Mouse (Mus musculus) intestine, embryonic 16.5 days (tissue): Measurements from ENCODE around the gene Agbl1. TPM values are rescaled to one million over a fixed set of nuclear protein-coding genes. Genes with fewer than 3 reads are reported as not detected.
"Not testable (repeated sequence)": the region's sequence is repeated elsewhere in the genome, so short reads cannot be mapped to it uniquely, and the experiment has no call there.

Source experiments
- ATAC-seq: fragments of 200-750 bp; cut with Nextera tagmentation; 2 replicates; pipeline ENCODE4 v1.8.0; 2017; ENCODE audit warnings: moderate TSS enrichment, moderate library complexity
- H3K27ac ChIP-seq: fragments of 300-500 bp; sonication (generic); 2 replicates; pipeline ENCODE4 v1.5.1; 2014; ENCODE audit warnings: mild to moderate bottlenecking, low read length
- H3K27me3 ChIP-seq: fragments of 300-500 bp; sonication (generic); replicated peaks from 2 replicates; pipeline ENCODE4 v1.6.1; 2014; ENCODE audit warnings: low read length, control low read depth, mixed read lengths; ENCODE audit not compliant: control insufficient read depth, insufficient read depth
- H3K36me3 ChIP-seq: fragments of 300-500 bp; sonication (generic); 2 replicates; pipeline ENCODE4 v1.6.1; 2014; ENCODE audit warnings: low read length, control low read depth; ENCODE audit not compliant: control insufficient read depth, insufficient read depth
- H3K4me1 ChIP-seq: fragments of 300-500 bp; sonication (generic); 2 replicates; pipeline ENCODE4 v1.6.1; 2014; ENCODE audit warnings: low read length, control low read depth, mixed read lengths; ENCODE audit not compliant: control insufficient read depth, insufficient read depth
- H3K4me2 ChIP-seq: fragments of 300-500 bp; sonication (generic); 2 replicates; pipeline ENCODE4 v1.6.1; 2014; ENCODE audit warnings: low read depth, low read length, control low read depth
- H3K4me3 ChIP-seq: fragments of 300-500 bp; sonication (generic); 2 replicates; pipeline ENCODE4 v1.5.1; 2014; ENCODE audit warnings: mild to moderate bottlenecking, low read length
- H3K9ac ChIP-seq: fragments of 300-500 bp; sonication (generic); 2 replicates; pipeline ENCODE4 v1.6.1; 2014; ENCODE audit warnings: low read depth, low read length
- H3K9me3 ChIP-seq: fragments of 300-500 bp; sonication (generic); 2 replicates; pipeline ENCODE4 v1.6.1; 2016; ENCODE audit warnings: low read length, control low read depth; ENCODE audit not compliant: control insufficient read depth
- WGBS: fragments of 180-500 bp; shearing (Covaris S2); extraction: QIAGEN DNeasy Blood & Tissue Kit; methylation state at CpG from one replicate; pipeline ENCODE4 v1.1.7; 2014; 5-methylcytosine and 5-hydroxymethylcytosine counted together
- polyA plus RNA-seq: library from polyadenylated mRNA; unstranded; fragments of >200 nt; fragmentation: Nextera tagmentation; extraction: Ambion mirVana; gene quantifications from 2 replicates; pipeline ENCODE4 v1.2.1, GENCODE M21; 2015

The Agbl1 gene
- polyA plus RNA-seq, 1 experiment from 2014 or later = not detected

- H3K4me1 ChIP-seq, H3K9ac ChIP-seq, H3K4me2 ChIP-seq, H3K9me3 ChIP-seq, H3K27ac ChIP-seq, H3K27me3 ChIP-seq, H3K36me3 ChIP-seq, H3K4me3 ChIP-seq, ATAC-seq: not testable (repeated sequence)
- 97% methylated on average over 15 of the region's 18 CpGs for WGBS
Measured at GRCm38 (mm10) chr7:76244839-76245238, 15.2 kb downstream of the Agbl1 start.

DNA sequence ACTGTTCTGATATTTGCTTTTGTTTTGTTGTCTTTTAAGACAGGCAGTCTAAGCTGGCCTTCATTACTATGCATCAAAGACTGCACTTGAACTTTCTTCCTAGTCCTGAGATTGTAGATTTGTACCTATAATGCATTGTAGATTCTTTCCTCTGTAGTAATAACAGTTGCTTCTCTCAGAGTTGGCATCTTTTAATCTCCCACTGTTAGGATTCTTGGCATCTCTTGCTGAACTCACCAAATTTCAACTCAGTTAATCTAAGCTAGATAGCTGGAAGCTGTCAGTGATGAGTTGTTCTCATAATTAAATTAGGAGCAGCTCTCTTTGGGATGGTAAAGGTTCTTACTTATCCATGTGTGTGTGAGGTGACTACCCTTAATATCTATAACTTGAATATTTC lies 45.4 kb downstream of the Agbl1 start:
- H3K27ac ChIP-seq = no peak overlapping the region

DNA sequence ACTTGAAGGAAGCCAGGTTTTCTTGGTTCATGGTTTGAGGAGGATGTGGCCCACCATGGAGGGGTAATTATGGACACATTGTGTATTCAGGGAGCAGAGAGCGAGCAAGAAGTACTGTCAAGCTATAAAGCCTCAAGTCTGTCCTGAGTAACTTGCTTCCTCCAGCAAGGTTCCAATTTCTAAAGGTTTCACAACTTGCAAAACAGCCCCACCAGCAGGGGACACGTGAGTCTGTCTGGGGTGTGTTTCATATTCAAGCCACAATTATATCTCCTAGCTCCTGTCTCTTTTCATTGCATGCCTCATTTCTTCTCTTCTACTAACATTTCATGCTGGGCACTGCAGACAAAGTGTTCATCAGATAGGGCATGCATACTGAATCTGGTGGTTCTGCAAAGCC lies 53.1 kb downstream of the Agbl1 start:
- H3K4me2 ChIP-seq = no peak overlapping the region
- ATAC-seq = no peak
- WGBS = 48% methylated on average over 2 of the region's 2 CpGs
- no peak overlapping the region for H3K4me3 ChIP-seq
- H3K27me3 ChIP-seq = no peaks in the 10 kb centered on the region
- H3K9me3 ChIP-seq = no peaks in the 10 kb centered on the region
- H3K36me3 ChIP-seq = no peaks in the 10 kb centered on the region
- no peak overlapping the region for H3K9ac ChIP-seq
- H3K27ac ChIP-seq = no peak overlapping the region
- H3K4me1 ChIP-seq = no peaks in the 10 kb centered on the region

More for the DNA sequence above, 45.4 kb downstream of the Agbl1 start:
- no peaks in the 10 kb centered on the region for H3K9me3 ChIP-seq
- H3K9ac ChIP-seq = no peak overlapping the region
- no peak for ATAC-seq
- H3K4me2 ChIP-seq = no peak overlapping the region
- H3K4me3 ChIP-seq = no peak overlapping the region
- H3K4me1 ChIP-seq = no peaks in the 10 kb centered on the region
- H3K27me3 ChIP-seq = no peaks in the 10 kb centered on the region
- no peaks in the 10 kb centered on the region for H3K36me3 ChIP-seq

GRCm38 (mm10) chr7:76287531-76287930 lies 57.8 kb downstream of the Agbl1 start:
- Histone ChIP-seq H3K4me3 (no peak overlapping the region), H3K27me3 (no peaks in the 10 kb centered on the region), H3K4me2 (no peak overlapping the region), H3K4me1 (no peaks in the 10 kb centered on the region), H3K36me3 (no peaks in the 10 kb centered on the region), H3K27ac (no peak overlapping the region), H3K9me3 (no peaks in the 10 kb centered on the region), H3K9ac (no peak overlapping the region)
- no peak for ATAC-seq
- 88% methylated on average over 3 of the region's 3 CpGs for WGBS

DNA sequence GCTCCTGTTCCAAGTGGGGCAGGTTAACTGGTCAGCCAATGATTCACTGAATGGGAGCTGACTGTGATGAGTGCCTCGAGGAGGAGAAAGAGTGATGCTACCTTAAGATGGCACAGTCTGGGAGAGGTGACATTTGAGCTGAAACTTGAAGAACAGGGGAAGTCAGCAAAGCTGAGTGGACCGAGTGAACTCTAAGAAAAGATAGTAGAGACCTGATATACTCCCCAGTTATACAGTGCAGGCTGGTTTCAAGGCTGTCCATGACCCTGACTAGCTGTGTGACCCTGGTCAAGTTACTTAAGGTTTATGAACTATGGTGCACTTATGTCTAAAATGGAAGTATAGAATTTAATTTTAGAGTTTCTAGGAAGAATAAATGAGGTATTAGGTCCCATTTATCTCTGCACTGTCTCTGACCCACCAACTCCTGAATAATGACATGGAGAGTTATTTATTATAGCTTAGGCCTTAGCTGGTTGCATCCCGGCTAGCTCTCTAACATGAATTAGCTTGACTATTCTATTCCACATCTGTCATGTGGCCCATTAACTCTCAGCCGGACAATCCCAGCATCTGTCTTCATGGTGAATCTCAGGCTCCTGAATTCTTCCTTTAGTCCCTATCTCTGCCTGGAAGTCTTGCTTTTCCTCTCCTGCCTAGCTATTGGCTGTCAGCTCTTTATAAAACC lies 92.3 kb downstream of the Agbl1 start:
- ATAC-seq = no peak
- Histone ChIP-seq H3K4me2 (no peak overlapping the region), H3K9me3 (no peaks in the 10 kb centered on the region), H3K9ac (no peak overlapping the region), H3K4me1 (no peaks in the 10 kb centered on the region), H3K36me3 (no peaks in the 10 kb centered on the region), H3K4me3 (no peak overlapping the region), H3K27me3 (no peaks in the 10 kb centered on the region), H3K27ac (no peak overlapping the region)
- 71% methylated on average over 4 of the region's 4 CpGs for WGBS

DNA sequence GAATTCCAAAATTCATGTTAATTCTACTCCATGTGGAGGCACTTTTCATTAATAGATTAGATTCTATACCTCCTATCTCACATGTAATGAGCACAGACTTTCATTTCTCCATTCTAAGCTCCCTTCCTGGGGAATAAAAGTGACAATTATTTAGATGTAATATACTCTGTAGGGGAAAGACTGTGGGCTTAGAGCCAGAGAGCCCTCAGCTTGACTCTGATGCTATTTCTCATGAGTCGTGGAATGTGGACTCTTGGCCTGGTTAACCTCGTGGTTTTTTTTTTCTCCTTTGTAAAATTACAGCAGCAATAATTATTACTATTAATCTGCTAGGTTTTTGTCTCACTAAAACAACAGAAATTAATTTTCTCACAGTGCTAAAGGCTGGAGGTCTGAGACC lies 96.4 kb downstream of the Agbl1 start:
- ATAC-seq = no peak
- Histone ChIP-seq H3K4me1 (no peaks in the 10 kb centered on the region), H3K9ac (no peak overlapping the region), H3K4me3 (no peak overlapping the region), H3K9me3 (no peaks in the 10 kb centered on the region), H3K36me3 (no peaks in the 10 kb centered on the region), H3K4me2 (no peak overlapping the region), H3K27ac (no peak overlapping the region), H3K27me3 (no peaks in the 10 kb centered on the region)
- WGBS = 39% methylated on average over 2 of the region's 2 CpGs

- 96% methylated on average over 4 of the region's 4 CpGs for WGBS
- H3K4me2 ChIP-seq = no peak overlapping the region
Measured at GRCm38 (mm10) chr7:76339308-76339707, 109.6 kb downstream of the Agbl1 start.

GRCm38 (mm10) chr7:76341601-76342000 lies 111.9 kb downstream of the Agbl1 start:
- Histone ChIP-seq H3K4me1 (no peaks in the 10 kb centered on the region), H3K4me3 (no peak overlapping the region), H3K4me2 (no peak overlapping the region), H3K9ac (no peak overlapping the region), H3K27ac (no peak overlapping the region), H3K9me3 (no peaks in the 10 kb centered on the region), H3K27me3 (no peaks in the 10 kb centered on the region), H3K36me3 (no peaks in the 10 kb centered on the region)
- WGBS = 100% methylated on average over 1 of the region's 1 CpGs
- ATAC-seq = no peak

More at GRCm38 (mm10) chr7:76339308-76339707, 109.6 kb downstream of the Agbl1 start:
- H3K27me3 ChIP-seq = no peaks in the 10 kb centered on the region
- H3K4me3 ChIP-seq = no peak overlapping the region
- H3K36me3 ChIP-seq = no peaks in the 10 kb centered on the region
- ATAC-seq = no peak
- no peak overlapping the region for H3K9ac ChIP-seq
- H3K27ac ChIP-seq = no peak overlapping the region
- no peaks in the 10 kb centered on the region for H3K9me3 ChIP-seq
- H3K4me1 ChIP-seq = no peaks in the 10 kb centered on the region

DNA sequence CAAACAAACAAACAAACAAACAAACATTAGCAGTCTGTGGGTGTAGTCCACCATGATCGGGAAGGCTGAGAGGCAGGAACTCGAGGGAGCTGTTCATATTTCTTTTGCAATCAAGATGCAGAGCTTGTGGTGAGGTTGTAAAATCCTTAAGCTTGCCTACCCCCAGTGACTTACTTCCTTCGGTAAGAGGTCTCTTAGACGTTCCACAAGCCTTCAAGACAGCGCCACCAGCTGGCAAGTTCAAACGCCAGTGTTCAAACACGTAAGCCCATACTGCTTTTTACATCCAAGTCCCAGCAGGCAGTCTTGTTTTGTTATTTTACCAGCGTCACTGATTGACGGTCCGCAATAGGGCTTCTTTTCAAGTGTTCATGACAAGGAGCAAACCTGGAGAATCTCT lies 123.8 kb downstream of the Agbl1 start:
- 56% methylated on average over 10 of the region's 10 CpGs for WGBS
- Histone ChIP-seq H3K4me3 (no peak overlapping the region), H3K27ac (no peak overlapping the region), H3K36me3 (no peaks in the 10 kb centered on the region), H3K9me3 (no peaks in the 10 kb centered on the region), H3K4me2 (no peak overlapping the region), H3K4me1 (no peaks in the 10 kb centered on the region), H3K27me3 (no peaks in the 10 kb centered on the region), H3K9ac (no peak overlapping the region)
- no peak for ATAC-seq

DNA sequence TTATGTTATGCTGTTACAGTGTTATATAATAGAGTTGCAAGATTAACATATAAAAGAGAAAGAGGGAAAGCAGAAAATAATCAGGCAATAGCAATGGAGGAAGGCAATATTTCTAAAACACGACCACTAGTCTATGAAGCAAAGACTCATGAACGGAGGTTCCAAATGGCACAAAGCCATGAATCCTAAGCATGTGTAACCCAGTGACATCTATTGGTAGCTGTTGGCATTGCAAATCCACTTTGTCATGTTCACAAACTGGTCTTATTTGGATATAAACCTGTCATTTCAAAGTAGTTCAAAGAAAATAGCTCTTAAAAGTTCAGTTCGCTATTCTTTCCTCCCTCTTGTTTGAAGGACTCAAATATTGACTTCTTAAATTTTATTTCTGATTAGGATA lies 124.8 kb downstream of the Agbl1 start:
- Histone ChIP-seq H3K27me3 (no peaks in the 10 kb centered on the region), H3K4me3 (no peak overlapping the region), H3K36me3 (no peaks in the 10 kb centered on the region), H3K4me1 (no peaks in the 10 kb centered on the region), H3K27ac (no peak overlapping the region), H3K9ac (no peak overlapping the region), H3K9me3 (no peaks in the 10 kb centered on the region), H3K4me2 (no peak overlapping the region)
- ATAC-seq = no peak
- WGBS = 33% methylated on average over 3 of the region's 3 CpGs
